ENCODE assay signal across 24 mouse cellular contexts in genomic region chr4:66414778-66415177, GRCm38 (mm10). TPM values are rescaled to one million over a fixed set of nuclear protein-coding genes. Genes with fewer than 3 reads are reported as not detected.
A peak's percentile ranks its signal among the peaks of the same experiment; 100 is the strongest.
DNase-seq lines count a peak whose midpoint lies in the region; ATAC-seq and TF ChIP-seq lines count a peak whose summit lies in the region.
"Had no signal": no experiment of that assay in that cellular context is flagged by ENCODE, and none has a peak within 500 bp of the region (broad histone marks: within the 10 kb centered on the region; RNA-seq: fewer than 3 reads in every experiment).

No protein-coding gene starts in this region.

- TF ChIP-seq EP300 in lung, postnatal 0 days (IDR thresholded peaks at IDR 0.05): no peak

- H3K4me3 ChIP-seq in kidney, embryonic 15.5 days (replicated peaks): peak overlapping the region; percentile 35
- H3K4me3 ChIP-seq in lung, postnatal 0 days (ENCODE audit: low read depth, low read length): peak overlapping the region; percentile 22
- H3K4me3 ChIP-seq in myocyte: peak overlapping the region; percentile 5
- H3K4me3 ChIP-seq: embryonic facial prominence, embryonic 13.5 days; intestine, embryonic 15.5 days; layer of hippocampus, adult 2 months; limb, embryonic 12.5 days; liver, embryonic 15.5 days; megakaryocyte, embryonic 14.5 days; midbrain, embryonic 15.5 days had no signal

- no peaks in the 10 kb centered on the region for H3K27me3 ChIP-seq in kidney, embryonic 15.5 days
- H3K27me3 ChIP-seq in lung, postnatal 0 days (replicated peaks; ENCODE audit: insufficient read depth, low read length): no peaks in the 10 kb centered on the region
- H3K27me3 ChIP-seq in myocyte (ENCODE audit: control insufficient read depth, insufficient read depth, insufficient read length): no peaks in the 10 kb centered on the region
- H3K27me3 ChIP-seq: embryonic facial prominence, embryonic 13.5 days; intestine, embryonic 15.5 days; limb, embryonic 12.5 days; liver, embryonic 15.5 days; megakaryocyte, embryonic 14.5 days; midbrain, embryonic 15.5 days; Patski had no signal

- H3K9ac ChIP-seq in kidney, embryonic 15.5 days: no peak overlapping the region
- H3K9ac ChIP-seq in lung, postnatal 0 days (replicated peaks; ENCODE audit: low read depth): no peak overlapping the region
- H3K9ac ChIP-seq: embryonic facial prominence, embryonic 13.5 days; forebrain, postnatal 0 days; hindbrain, embryonic 14.5 days; intestine, embryonic 15.5 days; limb, embryonic 12.5 days; liver, embryonic 15.5 days; midbrain, embryonic 15.5 days had no signal

- H3K27ac ChIP-seq in kidney, embryonic 15.5 days: no peak overlapping the region
- H3K27ac ChIP-seq in lung, postnatal 0 days (ENCODE audit: low read length): no peak overlapping the region
- H3K27ac ChIP-seq: embryonic facial prominence, embryonic 13.5 days; hindbrain, embryonic 14.5 days; intestine, embryonic 15.5 days; layer of hippocampus, adult 2 months; limb, embryonic 12.5 days; liver, embryonic 15.5 days; midbrain, embryonic 15.5 days had no signal

- no peak for ATAC-seq in kidney, embryonic 15.5 days (replicated peaks; ENCODE audit: low FRiP score)
- ATAC-seq in lung, postnatal 0 days: no peak
- no peak for ATAC-seq in monocyte, adult 5-6 weeks (replicated peaks; ENCODE audit: insufficient number of reproducible peaks, low FRiP score, low TSS enrichment, poor library complexity, severe bottlenecking)
- ATAC-seq: activated CD4-positive, CD25-positive, alpha-beta regulatory T cell, adult 4 months; forebrain, postnatal 0 days; intestine, embryonic 15.5 days; midbrain, embryonic 15.5 days; Patski had no signal

- no peak for DNase-seq in kidney, postnatal 36 days
- DNase-seq in lung, postnatal 0 days (ENCODE audit: low spot score): no peak
- no peak for DNase-seq in lung, postnatal 25 days (ENCODE audit: low spot score)
- no peak for DNase-seq in left cerebral cortex, adult 8-10 months (ENCODE audit: low spot score in 2 of 2)
- DNase-seq: adrenal gland, postnatal 14 days; cerebellum, adult 9-10 months; forebrain, postnatal 0 days; heart, adult 11 months; heart, postnatal 10 days; right cerebral cortex, postnatal 14 days; thymus, postnatal 4 days had no signal

- WGBS in kidney, embryonic 15.5 days: 46% methylated on average over 8 of the region's 8 CpGs
- WGBS in lung, postnatal 0 days: 43% methylated on average over 8 of the region's 8 CpGs

- TF ChIP-seq POLR2A in myocyte (IDR thresholded peaks at IDR 0.05; ENCODE audit: insufficient read length, low read depth): no peak

- H3ac ChIP-seq in myocyte (ENCODE audit: control insufficient read depth, insufficient read length): no peak overlapping the region

- no peaks in the 10 kb centered on the region for H3K79me2 ChIP-seq in myocyte (ENCODE audit: control insufficient read depth, insufficient read depth)

- no peaks in the 10 kb centered on the region for H3K36me3 ChIP-seq in kidney, embryonic 15.5 days
- H3K36me3 ChIP-seq in lung, postnatal 0 days (ENCODE audit: insufficient read depth, low read length): no peaks in the 10 kb centered on the region
- H3K36me3 ChIP-seq in myocyte (ENCODE audit: control insufficient read depth, insufficient read depth): no peaks in the 10 kb centered on the region
- H3K36me3 ChIP-seq: embryonic facial prominence, embryonic 13.5 days; intestine, embryonic 15.5 days; limb, embryonic 12.5 days; liver, embryonic 15.5 days; midbrain, embryonic 15.5 days had no signal

- peak overlapping the region; percentile 41 for H3K4me2 ChIP-seq in kidney, embryonic 15.5 days
- H3K4me2 ChIP-seq in lung, postnatal 0 days (replicated peaks; ENCODE audit: low read depth, low read length): peak overlapping the region; percentile 36
- peak overlapping the region; percentile 72 for H3K4me2 ChIP-seq in myocyte (ENCODE audit: low read depth)
- H3K4me2 ChIP-seq: embryonic facial prominence, embryonic 13.5 days; hindbrain, embryonic 14.5 days; intestine, embryonic 15.5 days; limb, embryonic 12.5 days; liver, embryonic 15.5 days; midbrain, embryonic 15.5 days had no signal

- H3K4me1 ChIP-seq in kidney, embryonic 15.5 days: no peaks in the 10 kb centered on the region
- no peaks in the 10 kb centered on the region for H3K4me1 ChIP-seq in lung, postnatal 0 days (ENCODE audit: insufficient read depth, low read depth, low read length)
- H3K4me1 ChIP-seq: embryonic facial prominence, embryonic 13.5 days; intestine, embryonic 15.5 days; limb, embryonic 12.5 days; liver, embryonic 15.5 days; megakaryocyte, embryonic 14.5 days; midbrain, embryonic 15.5 days had no signal

- no peaks in the 10 kb centered on the region for H3K9me3 ChIP-seq in kidney, embryonic 15.5 days (replicated peaks)
- no peaks in the 10 kb centered on the region for H3K9me3 ChIP-seq in lung, postnatal 0 days (ENCODE audit: low read length)
- H3K9me3 ChIP-seq: embryonic facial prominence, embryonic 13.5 days; intestine, embryonic 15.5 days; limb, embryonic 12.5 days; liver, embryonic 15.5 days; megakaryocyte, embryonic 14.5 days; midbrain, embryonic 15.5 days had no signal

- no peak for TF ChIP-seq CTCF in lung, postnatal 0 days (IDR thresholded peaks at IDR 0.05)

TF ChIP-seq in myocyte, 11 proteins besides CTCF, POLR2A, EP300 and RAD21:
- TF ChIP-seq TCF12 (IDR thresholded peaks at IDR 0.05; ENCODE audit: insufficient read depth, poor library complexity, severe bottlenecking): no peak
- TF ChIP-seq MAX (IDR thresholded peaks at IDR 0.05; ENCODE audit: low read depth): no peak
- TF ChIP-seq REST (IDR thresholded peaks at IDR 0.05; ENCODE audit: insufficient read depth, insufficient read length): no peak
- no peak for TF ChIP-seq TCF3 (IDR thresholded peaks at IDR 0.05; ENCODE audit: insufficient read length, low read depth)
TF ChIP-seq in myocyte: peak in this region for 0.

RNA-seq across cellular contexts. Expression of gene Astn2, which starts 10.4 kb away (rescaled TPM):
- polyA plus RNA-seq in kidney, embryonic 15.5 days (2015; fragmentation: Nextera tagmentation; extraction: Ambion mirVana): 0.58 and 0.70 TPM in 2 replicates
- 0.67 and 0.69 TPM in 2 replicates for polyA plus RNA-seq in lung, postnatal 0 days (2015; fragmentation: Nextera tagmentation; extraction: Ambion mirVana)
- polyA plus RNA-seq in myocyte (2012; fragmentation: generic; extraction: Trizol): not detected
- not detected in 3 replicates for total RNA-seq in monocyte, adult 5-6 weeks (2017)
- total RNA-seq in left cerebral cortex, adult 8-10 months (2022): 10 to 100 TPM; 35.3 to 42.9 (median 39.7) TPM
- polyA plus RNA-seq: activated CD4-positive, CD25-positive, alpha-beta regulatory T cell, adult 4 months had no signal
